Mouse (Mus musculus) cortical plate, adult 2 months (tissue): ENCODE measurements around the gene Arrdc1.

Source experiments
- CTCF ChIP-seq: fragments of 200-500 bp; IDR thresholded peaks from 2 replicates; pipeline ENCODE4 v1.5.1; 2011; ENCODE audit warnings: mild to moderate bottlenecking, control low read depth, low read length; ENCODE audit not compliant: insufficient read depth; ENCODE audit errors: extremely low read depth
- POLR2A ChIP-seq: fragments of 200-500 bp; IDR thresholded peaks from 2 replicates; pipeline ENCODE4 v1.6.1; 2011; ENCODE audit warnings: mild to moderate bottlenecking, low read length, control low read depth; ENCODE audit not compliant: insufficient read depth; ENCODE audit errors: extremely low read depth

GRCm38 (mm10) chr2:24926345-24926964, 8.6 kb downstream of the Arrdc1 start:
- TF ChIP-seq CTCF (no peak), POLR2A (no peak)
